27 mouse cellular contexts compared by ENCODE assay signal in the genomic region with DNA sequence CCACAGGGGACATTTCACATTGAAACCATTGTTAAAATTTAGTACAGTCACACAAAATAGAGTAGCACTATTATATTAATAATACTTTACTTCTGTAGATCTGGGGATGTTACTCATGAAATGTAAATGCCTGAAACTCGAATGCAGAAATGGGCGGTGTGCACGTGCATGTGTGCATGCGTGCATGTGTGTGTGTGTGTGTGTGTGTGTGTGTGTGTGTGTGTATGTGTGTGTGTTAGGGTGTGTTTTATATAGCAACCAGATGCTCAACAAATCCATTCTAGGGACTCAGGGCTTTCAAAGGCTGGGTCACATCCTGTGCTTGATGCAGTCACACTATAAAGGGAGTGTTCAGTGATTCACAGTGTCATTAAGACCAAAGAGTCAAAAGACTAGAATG.
"Had no signal": no experiment of that assay in that cellular context is flagged by ENCODE, and none has a peak within 500 bp of the region (broad histone marks: within the 10 kb centered on the region; RNA-seq: fewer than 3 reads in every experiment).

No protein-coding gene starts in this region.

- DNase-seq: gastrocnemius, adult 2 months; gastrocnemius, postnatal 10 days; gastrocnemius, postnatal 25 days; heart, adult 2 months; heart, postnatal 10 days; heart, postnatal 4 days; kidney, adult 2 months; kidney, adult 9 months; kidney, postnatal 10 days; kidney, postnatal 25 days; kidney, postnatal 4 days; layer of hippocampus, adult 9-11 months; layer of hippocampus, postnatal 36 days; left cerebral cortex, postnatal 4 days had no signal

- H3K27ac ChIP-seq: gastrocnemius, adult 2 months; heart, adult 2 months; hindbrain, embryonic 10.5 days; hindbrain, embryonic 12.5 days; hindbrain, embryonic 14.5 days; intestine, embryonic 15.5 days; layer of hippocampus, adult 2 months; limb, embryonic 13.5 days; limb, embryonic 15.5 days; liver, embryonic 12.5 days; liver, embryonic 14.5 days had no signal

- H3K4me2 ChIP-seq: heart, embryonic 12.5 days; hindbrain, embryonic 12.5 days; hindbrain, embryonic 14.5 days; intestine, embryonic 15.5 days; limb, embryonic 13.5 days; limb, embryonic 15.5 days; liver, embryonic 12.5 days had no signal

- H3K27me3 ChIP-seq: heart, embryonic 12.5 days; hindbrain, embryonic 12.5 days; intestine, embryonic 15.5 days; limb, embryonic 13.5 days; limb, embryonic 15.5 days; liver, embryonic 12.5 days had no signal

- H3K9me3 ChIP-seq: heart, embryonic 12.5 days; hindbrain, embryonic 10.5 days; hindbrain, embryonic 12.5 days; intestine, embryonic 15.5 days; limb, embryonic 13.5 days; limb, embryonic 15.5 days; liver, embryonic 12.5 days had no signal

- H3K36me3 ChIP-seq: heart, embryonic 12.5 days; hindbrain, embryonic 10.5 days; hindbrain, embryonic 12.5 days; intestine, embryonic 15.5 days; limb, embryonic 13.5 days; limb, embryonic 15.5 days; liver, embryonic 12.5 days had no signal

- H3K9ac ChIP-seq: heart, embryonic 12.5 days; hindbrain, embryonic 12.5 days; hindbrain, embryonic 14.5 days; intestine, embryonic 15.5 days; limb, embryonic 13.5 days; limb, embryonic 15.5 days; liver, embryonic 12.5 days; liver, embryonic 14.5 days had no signal

- H3K4me3 ChIP-seq: gastrocnemius, adult 2 months; heart, adult 2 months; heart, embryonic 12.5 days; hindbrain, embryonic 10.5 days; hindbrain, embryonic 12.5 days; intestine, embryonic 15.5 days; layer of hippocampus, adult 2 months; limb, embryonic 13.5 days; limb, embryonic 15.5 days; liver, embryonic 12.5 days had no signal

- H3K4me1 ChIP-seq: heart, embryonic 12.5 days; hindbrain, embryonic 10.5 days; hindbrain, embryonic 12.5 days; intestine, embryonic 15.5 days; limb, embryonic 13.5 days; limb, embryonic 15.5 days; liver, embryonic 12.5 days had no signal

- ATAC-seq: hindbrain, embryonic 16.5 days; inflammation-experienced regulatory T-cells, adult 6 months; intestine, embryonic 15.5 days; intestine, postnatal 0 days; liver, embryonic 12.5 days had no signal
